Mouse (Mus musculus): ENCODE data around the gene Gm37596.
"Not testable (repeated sequence)": the region's sequence is repeated elsewhere in the genome, so short reads cannot be mapped to it uniquely, and the experiment has no call there.

The Gm37596 gene

GRCm38 (mm10) chr3:93692970-93693369 lies at the start of gene Gm37596:
Gene Gm37596, minus strand, starts transcription at chr3:93693070.
- not testable (repeated sequence) for DNase-seq (ENCODE audit: low read depth, low spot score)

GRCm38 (mm10) chr3:93708969-93709637 lies 16.2 kb upstream of the Gm37596 start:
- DNase-seq (ENCODE audit: low read depth, low spot score) = not testable (repeated sequence)

DNA sequence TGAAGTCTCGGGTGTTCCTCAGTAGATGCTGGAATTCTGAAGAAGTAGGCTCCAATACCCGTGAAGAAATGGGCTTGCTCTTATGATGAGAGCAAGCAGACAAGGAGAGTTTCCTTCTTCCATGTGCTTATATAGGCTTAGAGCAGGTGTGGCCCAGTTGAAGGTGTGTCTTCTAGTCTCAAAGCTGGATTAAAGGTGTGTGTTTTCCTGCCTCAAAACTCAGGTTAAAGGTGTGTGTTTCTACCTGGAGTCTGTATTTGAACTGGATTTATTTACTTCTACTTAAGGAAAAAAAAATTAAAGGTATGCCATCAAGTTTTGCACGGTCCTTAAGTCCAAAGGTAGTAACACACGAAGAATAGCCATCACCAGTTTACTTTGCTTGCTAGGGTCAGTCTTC lies 16.7 kb downstream of the Gm37596 start, which contains the start of gene Tdpoz1:
Gene Tdpoz1, minus strand, starts transcription at position 101 of the 400 bp plus-strand sequence.
- DNase-seq (ENCODE audit: low read depth, low spot score) = not testable (repeated sequence)

- DNase-seq (ENCODE audit: low read depth, low spot score) = not testable (repeated sequence)
Measured at GRCm38 (mm10) chr3:93670805-93671503, 21.9 kb downstream of the Gm37596 start.

DNA sequence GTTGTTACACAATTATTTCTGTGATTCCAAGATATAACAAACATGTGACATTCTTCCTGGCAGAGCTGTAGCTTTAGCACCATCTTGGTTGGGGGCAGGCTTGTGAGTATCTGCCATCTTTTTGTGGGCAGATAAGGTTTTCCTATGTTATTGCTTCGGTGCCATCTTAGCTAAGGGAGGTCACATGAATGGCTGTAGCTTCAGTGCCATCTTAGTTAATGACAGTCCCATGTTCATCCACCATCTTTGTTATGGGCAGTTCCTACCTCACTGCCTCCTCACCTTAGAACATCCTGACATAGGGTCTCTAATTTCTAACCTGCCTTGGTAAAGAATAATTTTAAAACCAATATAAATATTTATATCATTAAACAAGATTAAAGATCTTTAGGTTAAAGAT lies 38.6 kb downstream of the Gm37596 start:
- no peak for DNase-seq (ENCODE audit: low read depth, low spot score)

DNA sequence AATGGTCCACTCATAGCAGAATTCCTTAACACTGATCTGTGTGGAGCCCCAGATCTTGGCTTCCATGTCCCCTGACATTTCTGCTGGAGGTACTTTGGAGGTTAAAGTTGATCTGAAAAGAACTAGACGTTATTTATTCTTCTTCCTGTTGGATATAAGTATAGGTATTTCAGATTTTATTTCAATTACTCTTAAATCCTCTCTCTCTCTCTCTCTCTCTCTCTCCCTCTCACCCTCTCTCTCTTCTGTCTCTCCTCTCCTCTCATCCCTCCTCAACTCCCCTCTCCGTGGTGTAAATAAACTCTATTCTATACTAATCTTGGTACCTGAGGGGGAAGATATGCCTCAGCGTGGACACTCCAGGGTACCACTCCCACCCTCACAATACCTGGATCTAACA lies 40.3 kb downstream of the Gm37596 start, which contains the start of gene Tdpoz2:
Gene Tdpoz2, minus strand, starts transcription at position 101 of the 400 bp plus-strand sequence.
- no peak for DNase-seq (ENCODE audit: low read depth, low spot score)
